11 mouse cellular contexts compared by ENCODE assay signal in the genomic region with DNA sequence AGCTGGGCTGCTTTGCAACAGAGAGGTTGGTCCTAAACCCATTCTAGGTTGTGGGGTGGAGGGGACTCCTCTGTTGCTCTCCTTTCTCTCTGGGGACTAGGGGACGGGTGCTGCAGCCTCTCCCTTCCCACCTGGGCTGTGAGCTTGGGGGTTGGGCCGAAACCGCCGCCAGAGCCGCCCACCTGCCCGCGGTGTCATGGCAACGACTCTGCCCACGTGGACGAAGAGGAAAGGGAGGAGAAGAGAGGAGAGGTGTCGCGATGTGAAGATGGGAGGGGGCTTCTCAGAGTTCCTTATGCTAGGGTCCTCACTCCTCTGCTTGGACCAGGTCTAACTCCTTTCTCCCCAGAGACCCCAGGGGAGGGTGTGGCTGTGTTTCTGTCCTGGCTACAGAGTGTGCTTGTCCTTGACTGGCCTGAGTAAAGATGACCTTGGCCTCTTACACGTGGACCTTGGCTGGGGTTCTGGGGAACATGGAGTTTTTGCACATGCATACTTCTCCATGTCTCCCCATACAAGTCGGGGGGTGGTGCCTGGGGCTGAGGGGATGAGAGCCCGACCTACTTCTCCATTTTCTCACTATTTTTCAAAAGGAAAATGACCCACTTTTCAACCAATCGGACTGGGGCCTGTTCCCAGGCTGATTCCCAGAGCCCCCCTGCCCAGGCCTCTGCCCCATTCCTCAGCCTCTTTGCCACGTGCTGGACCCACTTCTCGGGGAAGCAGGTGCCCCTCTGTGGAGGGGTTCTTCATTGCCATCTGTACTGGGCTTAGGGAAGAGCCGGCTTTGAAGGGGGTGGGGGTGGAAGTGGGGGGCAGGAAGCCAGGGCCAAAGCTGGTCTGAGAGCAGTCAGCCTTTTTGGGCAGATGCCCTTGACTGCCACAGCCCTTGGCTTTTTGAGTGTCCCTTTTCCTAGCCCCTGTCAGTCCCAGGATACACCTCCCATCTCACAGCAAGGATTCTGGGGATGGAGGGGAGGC. TPM values are rescaled to one million over a fixed set of nuclear protein-coding genes. Genes with fewer than 3 reads are reported as not detected.
DNase-seq lines count a peak whose midpoint lies in the region; ATAC-seq and TF ChIP-seq lines count a peak whose summit lies in the region.
"Had no signal": no experiment of that assay in that cellular context is flagged by ENCODE, and none has a peak within 500 bp of the region (broad histone marks: within the 10 kb centered on the region; RNA-seq: fewer than 3 reads in every experiment).

No protein-coding gene starts in this region.

- no peaks in the 10 kb centered on the region for H3K36me3 ChIP-seq in ES-Bruce4 (ENCODE audit: control insufficient read depth, insufficient read depth, low read length, poor library complexity, severe bottlenecking)
- H3K36me3 ChIP-seq in forebrain, embryonic 12.5 days (replicated peaks): no peaks in the 10 kb centered on the region
- H3K36me3 ChIP-seq in midbrain, embryonic 14.5 days (ENCODE audit: control insufficient read depth, insufficient read depth, low read length): no peaks in the 10 kb centered on the region

- H3K9ac ChIP-seq in ES-Bruce4 (ENCODE audit: low read depth, poor library complexity, severe bottlenecking): peak overlapping the region; percentile 8; the same call in 1 of the 2 replicates
- no peak overlapping the region for H3K9ac ChIP-seq in forebrain, embryonic 12.5 days
- no peak overlapping the region; the same call in 1 of the 2 replicates for H3K9ac ChIP-seq in midbrain, embryonic 14.5 days (replicated peaks; ENCODE audit: low read length)

- no peaks in the 10 kb centered on the region for H3K9me3 ChIP-seq in ES-Bruce4 (replicated peaks; ENCODE audit: control insufficient read depth, insufficient read depth, low read length, poor library complexity, severe bottlenecking)
- no peaks in the 10 kb centered on the region for H3K9me3 ChIP-seq in forebrain, embryonic 12.5 days
- no peaks in the 10 kb centered on the region for H3K9me3 ChIP-seq in midbrain, embryonic 14.5 days (ENCODE audit: control insufficient read depth, low read length)

- peak overlapping the region; percentile 30 for H3K4me2 ChIP-seq in forebrain, embryonic 12.5 days
- peak overlapping the region; percentile 41 for H3K4me2 ChIP-seq in midbrain, embryonic 14.5 days (ENCODE audit: low read length)
- H3K4me2 ChIP-seq: liver, embryonic 11.5 days had no signal

- H3K4me3 ChIP-seq in ES-Bruce4 (ENCODE audit: low read depth, low read length): peak overlapping the region; percentile 27
- H3K4me3 ChIP-seq in forebrain, embryonic 12.5 days (replicated peaks): no peak overlapping the region
- no peak overlapping the region for H3K4me3 ChIP-seq in midbrain, embryonic 14.5 days (replicated peaks; ENCODE audit: low read depth, low read length)

- no peaks in the 10 kb centered on the region for H3K27me3 ChIP-seq in ES-Bruce4 (ENCODE audit: control insufficient read depth, insufficient read depth, low read length, poor library complexity, severe bottlenecking)
- H3K27me3 ChIP-seq in forebrain, embryonic 12.5 days: peaks cover 25% of the 10 kb centered on the region
- no peaks in the 10 kb centered on the region for H3K27me3 ChIP-seq in midbrain, embryonic 14.5 days (ENCODE audit: control insufficient read depth, insufficient read depth, low read length)

- peaks cover 6% of the 10 kb centered on the region for H3K4me1 ChIP-seq in ES-Bruce4 (ENCODE audit: control insufficient read depth, insufficient read depth, low read length)
- H3K4me1 ChIP-seq in forebrain, embryonic 12.5 days: peaks cover 14% of the 10 kb centered on the region
- peaks cover 12% of the 10 kb centered on the region for H3K4me1 ChIP-seq in midbrain, embryonic 14.5 days (ENCODE audit: control insufficient read depth, insufficient read depth, low read length)

- no peak overlapping the region for H3K27ac ChIP-seq in ES-Bruce4 (ENCODE audit: insufficient read depth, low read length)
- H3K27ac ChIP-seq in forebrain, embryonic 12.5 days: no peak overlapping the region
- no peak overlapping the region for H3K27ac ChIP-seq in midbrain, embryonic 14.5 days (replicated peaks; ENCODE audit: low read depth, low read length)

- 0 out of 2 replicates have a peak, but pooled peaks have one; percentile 17 for ATAC-seq in forebrain, embryonic 12.5 days (ENCODE audit: low FRiP score)
- ATAC-seq in midbrain, embryonic 14.5 days (ENCODE audit: low FRiP score, low TSS enrichment): 0 out of 2 replicates have a peak, but pooled peaks have one; percentile 20
- no peak for ATAC-seq in activated CD4-positive, CD25-positive, alpha-beta regulatory T cell, adult 4 months
- ATAC-seq: Patski had no signal

- TF ChIP-seq EP300 in ES-Bruce4 (IDR thresholded peaks at IDR 0.05; ENCODE audit: insufficient read depth, low read depth, low read length): no peak; the same call in none of the 2 replicates

- DNase-seq in cerebellum, adult 11 months: peak; percentile 20
- no peak for DNase-seq in cerebellum, postnatal 4 days (ENCODE audit: low spot score in 2 of 2)
- DNase-seq in midbrain, embryonic 14.5 days: peak; percentile 53
- DNase-seq in lung, adult 18-20 months: no peak
- DNase-seq in adrenal gland, postnatal 4 days (ENCODE audit: low spot score in 2 of 2): no peak

- 9% methylated on average over 19 of the region's 19 CpGs for WGBS in forebrain, embryonic 12.5 days
- WGBS in midbrain, embryonic 14.5 days: 13% methylated on average over 19 of the region's 19 CpGs

- no peak for TF ChIP-seq POLR2A in ES-Bruce4 (IDR thresholded peaks at IDR 0.05; ENCODE audit: insufficient read depth, low read length)

- TF ChIP-seq CTCF in ES-Bruce4 (IDR thresholded peaks at IDR 0.05; ENCODE audit: low read depth, low read length): no peak

RNA-seq across cellular contexts. Expression of a gene that starts 10.8 kb away (rescaled TPM):
- 7.4 and 9.5 TPM in 2 replicates for polyA plus RNA-seq in ES-Bruce4 (2011; ENCODE audit: insufficient read depth, insufficient read length, low read depth, missing spikeins)
- 5.7 and 5.8 TPM in 2 replicates for polyA plus RNA-seq in forebrain, embryonic 12.5 days (2016; fragmentation: Nextera tagmentation; extraction: Ambion mirVana)
- 22.3 and 25.5 TPM in 2 replicates for polyA plus RNA-seq in midbrain, embryonic 14.5 days (2014; fragmentation: Nextera tagmentation; extraction: Ambion mirVana)
- polyA plus RNA-seq in activated CD4-positive, CD25-positive, alpha-beta regulatory T cell, adult 4 months (2017; shearing (Covaris generic)): not detected
- total RNA-seq in adrenal gland, postnatal 4 days (2021): 10 to 100 TPM; 14.8 to 16.1 TPM
- total RNA-seq: monocyte, adult 5-6 weeks had no signal

RNA-seq across cellular contexts. Expression of a gene that starts 56.3 kb away (rescaled TPM):
- polyA plus RNA-seq in ES-Bruce4 (2011; ENCODE audit: insufficient read depth, insufficient read length, low read depth, missing spikeins): 9.0 and 10.0 TPM in 2 replicates
- polyA plus RNA-seq in forebrain, embryonic 12.5 days (2016; fragmentation: Nextera tagmentation; extraction: Ambion mirVana): 15.5 and 17.5 TPM in 2 replicates
- 15.7 and 17.6 TPM in 2 replicates for polyA plus RNA-seq in midbrain, embryonic 14.5 days (2014; fragmentation: Nextera tagmentation; extraction: Ambion mirVana)
- polyA plus RNA-seq in activated CD4-positive, CD25-positive, alpha-beta regulatory T cell, adult 4 months (2017; shearing (Covaris generic)): 10 to 100 TPM; 13.9 to 16.6 TPM
- total RNA-seq in adrenal gland, postnatal 4 days (2021): 10 to 100 TPM; 12.8 to 18.1 TPM

Comparison
In these comparisons a context has a peak if more than half of its experiments do, and no peak if none do; other contexts are left out.
1. DNase-seq: peak in cerebellum, adult 11 months (single experiment) and midbrain, embryonic 14.5 days (single experiment); none in cerebellum, postnatal 4 days (0 of 2), lung, adult 18-20 months (0 of 2) and adrenal gland, postnatal 4 days (0 of 2).